ENCODE assay signal across 22 mouse cellular contexts in genomic region chr3:30091401-30091800, GRCm38 (mm10).
"Had no signal": no experiment of that assay in that cellular context is flagged by ENCODE, and none has a peak within 500 bp of the region (broad histone marks: within the 10 kb centered on the region; RNA-seq: fewer than 3 reads in every experiment).

No protein-coding gene starts in this region.

- H3K4me2 ChIP-seq: limb, embryonic 12.5 days; limb, embryonic 15.5 days; liver, embryonic 11.5 days; lung, embryonic 14.5 days; midbrain, embryonic 12.5 days; midbrain, embryonic 15.5 days; neural tube, embryonic 13.5 days; stomach, embryonic 15.5 days had no signal

- H3K27me3 ChIP-seq: limb, embryonic 12.5 days; limb, embryonic 15.5 days; midbrain, embryonic 12.5 days; midbrain, embryonic 15.5 days; neural tube, embryonic 13.5 days; stomach, embryonic 15.5 days had no signal

- H3K9me3 ChIP-seq: limb, embryonic 12.5 days; limb, embryonic 15.5 days; midbrain, embryonic 12.5 days; midbrain, embryonic 15.5 days; neural tube, embryonic 13.5 days; stomach, embryonic 15.5 days had no signal

- H3K9ac ChIP-seq: limb, embryonic 12.5 days; limb, embryonic 15.5 days; liver, embryonic 14.5 days; liver, postnatal 0 days; lung, embryonic 14.5 days; midbrain, embryonic 12.5 days; midbrain, embryonic 15.5 days; neural tube, embryonic 13.5 days; stomach, embryonic 15.5 days had no signal

- ATAC-seq: liver, postnatal 0 days; lung, postnatal 0 days; midbrain, embryonic 15.5 days had no signal

- H3K36me3 ChIP-seq: limb, embryonic 12.5 days; limb, embryonic 15.5 days; midbrain, embryonic 12.5 days; midbrain, embryonic 15.5 days; neural tube, embryonic 13.5 days; stomach, embryonic 15.5 days had no signal

- DNase-seq: kidney, adult 11 months; kidney, adult 8-10 months; kidney, postnatal 36 days; layer of hippocampus, postnatal 36 days; liver, postnatal 0 days; lung, embryonic 14.5 days; retina, postnatal 1 day; right cerebral cortex, postnatal 14 days; spleen, adult 18-20 months; thymus, postnatal 36 days had no signal

- H3K27ac ChIP-seq: kidney, postnatal 0 days; left cerebral cortex, adult 2 months; limb, embryonic 12.5 days; limb, embryonic 15.5 days; liver, embryonic 14.5 days; macrophage; midbrain, embryonic 12.5 days; midbrain, embryonic 15.5 days; neural tube, embryonic 13.5 days; stomach, embryonic 15.5 days had no signal

- H3K4me3 ChIP-seq: left cerebral cortex, adult 2 months; limb, embryonic 12.5 days; limb, embryonic 15.5 days; midbrain, embryonic 12.5 days; midbrain, embryonic 15.5 days; neural tube, embryonic 13.5 days; stomach, embryonic 15.5 days had no signal

- H3K4me1 ChIP-seq: midbrain, embryonic 12.5 days; midbrain, embryonic 15.5 days; neural tube, embryonic 13.5 days; stomach, embryonic 15.5 days had no signal
